ENCODE assay signal across 29 mouse cellular contexts in genomic region chr4:140877441-140877840, GRCm38 (mm10). TPM values are rescaled to one million over a fixed set of nuclear protein-coding genes. Genes with fewer than 3 reads are reported as not detected.
DNase-seq lines count a peak whose midpoint lies in the region; ATAC-seq lines count a peak whose summit lies in the region.
"Had no signal": no experiment of that assay in that cellular context is flagged by ENCODE, and none has a peak within 500 bp of the region (broad histone marks: within the 10 kb centered on the region; RNA-seq: fewer than 3 reads in every experiment).

No protein-coding gene starts in this region.

- no peak overlapping the region for H3K9ac ChIP-seq in forebrain, embryonic 11.5 days (ENCODE audit: low read length)
- H3K9ac ChIP-seq in kidney, embryonic 14.5 days (ENCODE audit: low read depth, low read length) = no peak overlapping the region
- no peak overlapping the region for H3K9ac ChIP-seq in midbrain, embryonic 14.5 days (replicated peaks; ENCODE audit: low read length)
- H3K9ac ChIP-seq: forebrain, postnatal 0 days; heart, embryonic 15.5 days; hindbrain, embryonic 13.5 days had no signal

- no peak overlapping the region for H3K4me2 ChIP-seq in forebrain, embryonic 11.5 days (ENCODE audit: low read depth, low read length, severe bottlenecking)
- H3K4me2 ChIP-seq in kidney, embryonic 14.5 days (replicated peaks; ENCODE audit: low read depth, low read length) = no peak overlapping the region
- no peak overlapping the region for H3K4me2 ChIP-seq in midbrain, embryonic 14.5 days (ENCODE audit: low read length)
- H3K4me2 ChIP-seq: embryonic facial prominence, embryonic 13.5 days; heart, embryonic 11.5 days; heart, embryonic 15.5 days; hindbrain, embryonic 13.5 days had no signal

- no peak overlapping the region for H3K27ac ChIP-seq in forebrain, embryonic 11.5 days (ENCODE audit: low read depth, low read length)
- no peak overlapping the region for H3K27ac ChIP-seq in forebrain, embryonic 10.5 days
- H3K27ac ChIP-seq in kidney, embryonic 14.5 days (ENCODE audit: low read depth, low read length) = no peak overlapping the region
- peak overlapping the region; percentile 50; the same call in 1 of the 2 replicates for H3K27ac ChIP-seq in midbrain, embryonic 10.5 days (replicated peaks)
- H3K27ac ChIP-seq in midbrain, embryonic 14.5 days (replicated peaks; ENCODE audit: low read depth, low read length) = no peak overlapping the region
- H3K27ac ChIP-seq: embryonic facial prominence, embryonic 10.5 days; embryonic facial prominence, embryonic 13.5 days; gastrocnemius, adult 2 months; heart, embryonic 15.5 days; hindbrain, embryonic 10.5 days; hindbrain, embryonic 13.5 days had no signal

- 84% methylated on average over 9 of the region's 9 CpGs for WGBS in forebrain, embryonic 11.5 days
- 89% methylated on average over 9 of the region's 9 CpGs for WGBS in forebrain, embryonic 10.5 days
- WGBS in kidney, embryonic 14.5 days = 77% methylated on average over 9 of the region's 9 CpGs
- 80% methylated on average over 9 of the region's 9 CpGs for WGBS in midbrain, embryonic 10.5 days
- WGBS in midbrain, embryonic 14.5 days = 68% methylated on average over 9 of the region's 9 CpGs

- no peaks in the 10 kb centered on the region for H3K9me3 ChIP-seq in forebrain, embryonic 11.5 days (ENCODE audit: control insufficient read depth, low read length)
- peaks cover 21% of the 10 kb centered on the region for H3K9me3 ChIP-seq in forebrain, embryonic 10.5 days
- H3K9me3 ChIP-seq in kidney, embryonic 14.5 days (ENCODE audit: control insufficient read depth, low read length) = peaks cover 9% of the 10 kb centered on the region
- peaks cover 23% of the 10 kb centered on the region for H3K9me3 ChIP-seq in midbrain, embryonic 10.5 days (replicated peaks)
- H3K9me3 ChIP-seq in midbrain, embryonic 14.5 days (ENCODE audit: control insufficient read depth, low read length) = peaks cover 4% of the 10 kb centered on the region
- H3K9me3 ChIP-seq: heart, embryonic 15.5 days had no signal

- H3K4me1 ChIP-seq in forebrain, embryonic 11.5 days (replicated peaks; ENCODE audit: control insufficient read depth, insufficient read depth, low read length) = no peaks in the 10 kb centered on the region
- H3K4me1 ChIP-seq in forebrain, embryonic 10.5 days = peaks cover 11% of the 10 kb centered on the region
- H3K4me1 ChIP-seq in kidney, embryonic 14.5 days (ENCODE audit: control insufficient read depth, insufficient read depth, low read length) = no peaks in the 10 kb centered on the region
- H3K4me1 ChIP-seq in midbrain, embryonic 10.5 days = peaks cover 10% of the 10 kb centered on the region; the same call in 1 of the 2 replicates
- H3K4me1 ChIP-seq in midbrain, embryonic 14.5 days (ENCODE audit: control insufficient read depth, insufficient read depth, low read length) = no peaks in the 10 kb centered on the region
- H3K4me1 ChIP-seq: embryonic facial prominence, embryonic 10.5 days; embryonic facial prominence, embryonic 13.5 days; heart, embryonic 15.5 days had no signal

- H3K27me3 ChIP-seq in forebrain, embryonic 11.5 days (ENCODE audit: control insufficient read depth, insufficient read depth, low read length) = no peaks in the 10 kb centered on the region
- H3K27me3 ChIP-seq in forebrain, embryonic 10.5 days (ENCODE audit: poor library complexity, severe bottlenecking) = no peaks in the 10 kb centered on the region
- H3K27me3 ChIP-seq in kidney, embryonic 14.5 days (ENCODE audit: control insufficient read depth, insufficient read depth, low read length) = no peaks in the 10 kb centered on the region
- H3K27me3 ChIP-seq in midbrain, embryonic 10.5 days (ENCODE audit: low read depth, poor library complexity, severe bottlenecking) = no peaks in the 10 kb centered on the region
- no peaks in the 10 kb centered on the region for H3K27me3 ChIP-seq in midbrain, embryonic 14.5 days (ENCODE audit: control insufficient read depth, insufficient read depth, low read length)
- H3K27me3 ChIP-seq: embryonic facial prominence, embryonic 13.5 days; heart, embryonic 15.5 days; hindbrain, embryonic 13.5 days had no signal

- DNase-seq in forebrain, embryonic 11.5 days (ENCODE audit: low spot score) = peak; percentile 29
- no peak for DNase-seq in forebrain, embryonic 10.5 days (ENCODE audit: extremely low spot score, low spot score)
- peak; percentile 4 for DNase-seq in kidney, postnatal 10 days
- no peak for DNase-seq in midbrain, embryonic 10.5 days (ENCODE audit: low spot score)
- DNase-seq in midbrain, embryonic 14.5 days = no peak
- DNase-seq in testis, postnatal 10 days (ENCODE audit: low spot score) = peak; percentile 35
- no peak for DNase-seq in testis, postnatal 14 days (ENCODE audit: low spot score)
- DNase-seq: adrenal gland, adult 8-10 months; adrenal gland, postnatal 25 days; cerebellum, adult 11-12 months; cerebellum, adult 8-10 months; cerebellum, postnatal 10 days; cerebellum, postnatal 36 days; embryo, embryonic 11 days; forebrain, postnatal 0 days; gastrocnemius, adult 2 months; heart, postnatal 10 days; heart, postnatal 36 days had no signal

- no peak for ATAC-seq in forebrain, embryonic 11.5 days (replicated peaks; ENCODE audit: low FRiP score)
- no peak for ATAC-seq in kidney, embryonic 14.5 days (ENCODE audit: low FRiP score, low TSS enrichment)
- ATAC-seq in midbrain, embryonic 14.5 days (ENCODE audit: low FRiP score, low TSS enrichment) = no peak
- ATAC-seq: activated CD4-positive, CD25-positive, alpha-beta regulatory T cell, adult 4 months; forebrain, embryonic 14.5 days; forebrain, postnatal 0 days; hindbrain, embryonic 16.5 days had no signal

- H3K4me3 ChIP-seq in forebrain, embryonic 11.5 days (ENCODE audit: low read depth, low read length) = no peak overlapping the region
- H3K4me3 ChIP-seq in forebrain, embryonic 10.5 days = no peak overlapping the region
- H3K4me3 ChIP-seq in kidney, embryonic 14.5 days (ENCODE audit: low read length) = no peak overlapping the region
- no peak overlapping the region for H3K4me3 ChIP-seq in midbrain, embryonic 10.5 days
- no peak overlapping the region for H3K4me3 ChIP-seq in midbrain, embryonic 14.5 days (replicated peaks; ENCODE audit: low read depth, low read length)
- H3K4me3 ChIP-seq: embryonic facial prominence, embryonic 10.5 days; embryonic facial prominence, embryonic 13.5 days; erythroblast, embryonic 14.5 days; gastrocnemius, adult 2 months; heart, embryonic 15.5 days; hindbrain, embryonic 10.5 days; hindbrain, embryonic 13.5 days had no signal

- no peaks in the 10 kb centered on the region for H3K36me3 ChIP-seq in forebrain, embryonic 11.5 days (ENCODE audit: control insufficient read depth, insufficient read depth, low read length)
- no peaks in the 10 kb centered on the region for H3K36me3 ChIP-seq in forebrain, embryonic 10.5 days (replicated peaks)
- H3K36me3 ChIP-seq in kidney, embryonic 14.5 days (ENCODE audit: control insufficient read depth, insufficient read depth, low read length) = no peaks in the 10 kb centered on the region
- H3K36me3 ChIP-seq in midbrain, embryonic 10.5 days = no peaks in the 10 kb centered on the region
- no peaks in the 10 kb centered on the region for H3K36me3 ChIP-seq in midbrain, embryonic 14.5 days (ENCODE audit: control insufficient read depth, insufficient read depth, low read length)
- H3K36me3 ChIP-seq: embryonic facial prominence, embryonic 10.5 days; embryonic facial prominence, embryonic 13.5 days; heart, embryonic 15.5 days; hindbrain, embryonic 10.5 days; hindbrain, embryonic 13.5 days had no signal

RNA-seq across cellular contexts. Expression of gene Padi2, which starts 28.7 kb away (rescaled TPM):
- polyA plus RNA-seq in forebrain, embryonic 11.5 days (2014; fragmentation: Nextera tagmentation; extraction: Ambion mirVana) = 0.23 and 1.3 TPM in 2 replicates
- 0.30 and 0.66 TPM in 2 replicates for polyA plus RNA-seq in forebrain, embryonic 10.5 days (2016; fragmentation: Nextera tagmentation; extraction: Ambion mirVana)
- 13.9 and 22.6 TPM in 2 replicates for polyA plus RNA-seq in kidney, embryonic 14.5 days (2014; fragmentation: Nextera tagmentation; extraction: Ambion mirVana)
- 0.15 and 1.4 TPM in 2 replicates for polyA plus RNA-seq in midbrain, embryonic 10.5 days (2016; fragmentation: Nextera tagmentation; extraction: Ambion mirVana)
- polyA plus RNA-seq in midbrain, embryonic 14.5 days (2014; fragmentation: Nextera tagmentation; extraction: Ambion mirVana) = 1.1 and 1.7 TPM in 2 replicates

RNA-seq across cellular contexts. Expression of gene Padi1, which starts 31.9 kb away (rescaled TPM):
- polyA plus RNA-seq in forebrain, embryonic 11.5 days (2014; fragmentation: Nextera tagmentation; extraction: Ambion mirVana) = 0.12 TPM in 1 of 2 replicates, not detected in the other
- polyA plus RNA-seq in forebrain, embryonic 10.5 days (2016; fragmentation: Nextera tagmentation; extraction: Ambion mirVana) = 0.06 and 0.10 TPM in 2 replicates
- 0.09 and 0.39 TPM in 2 replicates for polyA plus RNA-seq in kidney, embryonic 14.5 days (2014; fragmentation: Nextera tagmentation; extraction: Ambion mirVana)
- polyA plus RNA-seq in midbrain, embryonic 10.5 days (2016; fragmentation: Nextera tagmentation; extraction: Ambion mirVana) = 0.04 and 0.06 TPM in 2 replicates
- 0.12 TPM in 1 of 2 replicates, not detected in the other for polyA plus RNA-seq in midbrain, embryonic 14.5 days (2014; fragmentation: Nextera tagmentation; extraction: Ambion mirVana)
- polyA plus RNA-seq: erythroblast, embryonic 14.5 days; forebrain, embryonic 14.5 days; hindbrain, embryonic 13.5 days; hindbrain, embryonic 16.5 days had no signal

Comparison
In these comparisons a context has a peak if more than half of its experiments do, and no peak if none do; other contexts are left out.
1. DNase-seq: peak in forebrain, embryonic 11.5 days (single experiment), kidney, postnatal 10 days (single experiment) and testis, postnatal 10 days (single experiment); none in forebrain, embryonic 10.5 days (single experiment), midbrain, embryonic 10.5 days (single experiment), midbrain, embryonic 14.5 days (single experiment) and testis, postnatal 14 days (single experiment).